Mouse (Mus musculus): ENCODE measurements around the gene Suclg1. TPM values are rescaled to one million over a fixed set of nuclear protein-coding genes. Genes with fewer than 3 reads are reported as not detected.
A peak's percentile ranks its signal among the peaks of the same experiment; 100 is the strongest.

Gene Suclg1
- polyA plus RNA-seq, 1 experiment = 147 TPM

DNA sequence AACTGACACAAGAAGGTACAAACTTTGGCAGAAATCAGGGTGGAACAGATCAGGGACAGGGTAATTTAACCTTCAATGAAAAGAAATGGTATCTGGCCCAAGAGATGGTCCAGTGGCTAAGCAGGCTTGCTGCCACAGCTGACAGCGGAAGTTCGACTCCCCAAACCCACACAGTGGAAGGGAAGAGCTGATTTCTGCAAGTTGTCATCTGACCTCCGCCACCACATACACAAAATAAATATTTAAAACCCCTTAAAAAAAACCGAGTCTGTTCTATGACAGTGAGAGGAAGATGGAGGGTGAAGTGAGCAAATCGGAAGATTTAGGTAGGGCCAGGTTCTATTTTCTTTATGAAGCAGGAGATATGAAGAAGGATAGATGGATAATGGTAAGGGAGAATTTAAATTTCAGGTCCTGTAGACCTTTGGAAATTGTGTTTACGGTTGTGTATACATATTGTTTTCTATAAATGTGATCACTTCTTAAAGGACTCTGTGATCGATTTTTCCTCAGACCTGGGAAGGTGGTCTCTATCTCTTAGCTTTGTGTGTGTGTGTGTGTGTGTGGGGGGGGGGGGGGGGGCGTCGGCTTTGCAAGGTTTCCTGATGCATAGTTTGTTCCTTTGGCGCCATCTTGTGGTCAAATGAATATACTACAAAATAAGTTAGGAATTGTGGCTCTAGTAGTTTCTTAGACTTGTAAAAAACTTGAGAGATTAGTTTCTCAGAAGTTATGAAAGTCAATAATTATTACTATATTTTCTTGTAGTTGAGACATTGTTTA, 20.6 kb upstream of the Suclg1 start:
- peak overlapping the region; percentile 13 for H3K4me2 ChIP-seq (ENCODE audit: low read depth)
- TF ChIP-seq MYOD1 (IDR thresholded peaks at IDR 0.05; ENCODE audit: control insufficient read depth in 1 of 3, insufficient read length in 2 of 3, low read depth in 2 of 3) (no peak), REST (IDR thresholded peaks at IDR 0.05; ENCODE audit: insufficient read depth, insufficient read length) (no peak), TCF3 (IDR thresholded peaks at IDR 0.05; ENCODE audit: insufficient read length, low read depth) (no peak), TCF12 (IDR thresholded peaks at IDR 0.05; ENCODE audit: insufficient read depth, poor library complexity, severe bottlenecking) (no peak), MAX (IDR thresholded peaks at IDR 0.05; ENCODE audit: low read depth) (no peak), POLR2A (IDR thresholded peaks at IDR 0.05; ENCODE audit: insufficient read length, low read depth) (no peak)
- H3K79me2 ChIP-seq (ENCODE audit: control insufficient read depth, insufficient read depth) = no peaks in the 10 kb centered on the region
- H3K4me3 ChIP-seq = no peak overlapping the region
- H3K27me3 ChIP-seq (ENCODE audit: control insufficient read depth, insufficient read depth, insufficient read length) = no peaks in the 10 kb centered on the region
- H3K36me3 ChIP-seq (ENCODE audit: control insufficient read depth, insufficient read depth) = no peaks in the 10 kb centered on the region
- no peak overlapping the region for H3ac ChIP-seq (ENCODE audit: control insufficient read depth, insufficient read length)

DNA sequence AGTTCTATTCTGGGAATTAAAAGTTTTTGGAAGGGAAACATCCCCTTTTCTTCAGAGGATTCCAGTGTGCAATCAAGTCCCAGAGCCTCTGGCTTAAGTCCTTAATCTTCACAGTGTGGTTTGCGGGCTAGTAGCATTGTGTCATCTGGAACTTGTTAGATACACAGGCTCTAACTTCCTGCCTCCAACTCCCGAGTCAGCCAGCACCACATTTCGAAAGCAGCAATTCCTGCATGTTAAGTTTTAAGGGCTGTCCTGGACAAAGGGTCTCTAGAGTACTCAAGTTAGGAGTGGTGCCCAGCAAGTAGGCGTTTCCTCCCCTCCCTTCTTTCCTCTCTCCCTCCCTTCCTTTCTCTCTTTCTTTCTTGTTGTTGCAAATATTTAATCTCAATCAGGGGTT, 19.8 kb upstream of the Suclg1 start:
- H3K36me3 ChIP-seq (ENCODE audit: control insufficient read depth, insufficient read depth) = no peaks in the 10 kb centered on the region
- no peak overlapping the region for H3ac ChIP-seq (ENCODE audit: control insufficient read depth, insufficient read length)
- H3K4me2 ChIP-seq (ENCODE audit: low read depth) = peak overlapping the region; percentile 55
- no peaks in the 10 kb centered on the region for H3K79me2 ChIP-seq (ENCODE audit: control insufficient read depth, insufficient read depth)
- H3K4me3 ChIP-seq = no peak overlapping the region
- no peak for TF ChIP-seq POLR2A (IDR thresholded peaks at IDR 0.05; ENCODE audit: insufficient read length, low read depth)
- TF ChIP-seq E2F4 (IDR thresholded peaks at IDR 0.05; ENCODE audit: insufficient read depth) = no peak
- no peak for TF ChIP-seq USF1 (IDR thresholded peaks at IDR 0.05; ENCODE audit: low read depth)
- H3K27me3 ChIP-seq (ENCODE audit: control insufficient read depth, insufficient read depth, insufficient read length) = no peaks in the 10 kb centered on the region

DNA sequence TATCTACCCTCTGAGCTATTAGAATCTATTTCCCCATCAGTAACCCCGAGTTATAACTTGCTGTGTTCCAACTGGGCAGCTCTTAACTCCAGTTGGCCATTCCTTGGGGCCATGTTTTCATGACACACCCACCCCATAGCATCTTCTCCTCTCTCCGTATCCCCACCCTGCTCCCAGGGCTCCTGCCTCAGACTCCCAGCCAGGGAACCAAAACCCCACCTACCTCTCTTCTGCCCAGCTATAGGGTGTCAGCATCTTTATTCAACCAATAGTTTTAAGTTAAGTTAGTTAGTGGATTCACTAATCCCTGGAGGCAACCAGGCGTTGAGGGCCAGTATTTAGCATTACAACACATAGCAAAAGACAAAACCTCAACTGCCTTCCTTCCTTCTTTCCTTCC, 19.3 kb upstream of the Suclg1 start:
- Histone ChIP-seq H3K27me3 (ENCODE audit: control insufficient read depth, insufficient read depth, insufficient read length) (no peaks in the 10 kb centered on the region), H3K79me2 (ENCODE audit: control insufficient read depth, insufficient read depth) (no peaks in the 10 kb centered on the region), H3K36me3 (ENCODE audit: control insufficient read depth, insufficient read depth) (no peaks in the 10 kb centered on the region), H3K4me2 (ENCODE audit: low read depth) (no peak overlapping the region), H3K4me3 (no peak overlapping the region), H3ac (ENCODE audit: control insufficient read depth, insufficient read length) (no peak overlapping the region)
- no peak for TF ChIP-seq POLR2A (IDR thresholded peaks at IDR 0.05; ENCODE audit: insufficient read length, low read depth)
- TF ChIP-seq USF1 (IDR thresholded peaks at IDR 0.05; ENCODE audit: low read depth) = no peak
- no peak for TF ChIP-seq MYOD1 (IDR thresholded peaks at IDR 0.05; ENCODE audit: control insufficient read depth in 1 of 3, insufficient read length in 2 of 3, low read depth in 2 of 3)
- TF ChIP-seq TCF3 (IDR thresholded peaks at IDR 0.05; ENCODE audit: insufficient read length, low read depth) = no peak
- TF ChIP-seq MAX (IDR thresholded peaks at IDR 0.05; ENCODE audit: low read depth) = no peak
- no peak for TF ChIP-seq SRF (IDR thresholded peaks at IDR 0.05; ENCODE audit: control insufficient read depth, insufficient read length, low read depth)
- no peak for TF ChIP-seq MYOG (IDR thresholded peaks at IDR 0.05; ENCODE audit: control insufficient read depth in 1 of 3, insufficient read depth in 1 of 3, insufficient read length in 2 of 3, low read depth in 2 of 3)
- TF ChIP-seq REST (IDR thresholded peaks at IDR 0.05; ENCODE audit: insufficient read depth, insufficient read length) = no peak
- no peak for TF ChIP-seq E2F4 (IDR thresholded peaks at IDR 0.05; ENCODE audit: insufficient read depth)
- TF ChIP-seq POLR2AphosphoS2 (IDR thresholded peaks at IDR 0.05; ENCODE audit: insufficient read length, low read depth) = no peak
- TF ChIP-seq TCF12 (IDR thresholded peaks at IDR 0.05; ENCODE audit: insufficient read depth, poor library complexity, severe bottlenecking) = no peak
- TF ChIP-seq CEBPB (IDR thresholded peaks at IDR 0.05; ENCODE audit: insufficient read depth, poor library complexity, severe bottlenecking) = no peak

DNA sequence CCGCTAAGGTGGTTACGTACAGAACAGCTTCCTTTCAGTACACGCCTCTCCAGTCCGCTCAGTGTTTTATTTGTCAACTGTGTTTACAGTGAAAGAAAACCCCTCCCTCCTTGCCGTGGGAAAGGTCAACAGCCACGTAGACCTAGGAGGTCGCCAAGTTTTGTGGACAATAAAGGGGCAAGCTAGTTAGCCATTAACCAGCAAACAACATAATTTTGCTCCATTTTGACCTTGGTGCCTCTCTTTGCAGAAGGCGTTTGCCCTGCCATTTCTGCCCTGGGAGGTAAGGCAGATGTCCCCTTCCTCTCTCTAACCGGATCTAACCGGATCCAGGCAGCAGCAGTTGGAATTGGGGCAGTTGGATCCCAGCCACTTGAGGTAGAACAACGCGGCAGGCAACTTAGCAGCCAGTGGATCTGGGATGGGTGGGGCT, 16.0 kb upstream of the Suclg1 start:
- no peak overlapping the region for H3ac ChIP-seq (ENCODE audit: control insufficient read depth, insufficient read length)
- no peaks in the 10 kb centered on the region for H3K27me3 ChIP-seq (ENCODE audit: control insufficient read depth, insufficient read depth, insufficient read length)
- TF ChIP-seq TCF12 (IDR thresholded peaks at IDR 0.05; ENCODE audit: insufficient read depth, poor library complexity, severe bottlenecking) = no peak
- no peak for TF ChIP-seq SRF (IDR thresholded peaks at IDR 0.05; ENCODE audit: control insufficient read depth, insufficient read length, low read depth)
- no peak for TF ChIP-seq POLR2A (IDR thresholded peaks at IDR 0.05; ENCODE audit: insufficient read length, low read depth)
- no peak for TF ChIP-seq MAX (IDR thresholded peaks at IDR 0.05; ENCODE audit: low read depth)
- no peak for TF ChIP-seq E2F4 (IDR thresholded peaks at IDR 0.05; ENCODE audit: insufficient read depth)
- H3K4me3 ChIP-seq = no peak overlapping the region
- no peak overlapping the region for H3K4me2 ChIP-seq (ENCODE audit: low read depth)
- no peaks in the 10 kb centered on the region for H3K79me2 ChIP-seq (ENCODE audit: control insufficient read depth, insufficient read depth)
- no peaks in the 10 kb centered on the region for H3K36me3 ChIP-seq (ENCODE audit: control insufficient read depth, insufficient read depth)

DNA sequence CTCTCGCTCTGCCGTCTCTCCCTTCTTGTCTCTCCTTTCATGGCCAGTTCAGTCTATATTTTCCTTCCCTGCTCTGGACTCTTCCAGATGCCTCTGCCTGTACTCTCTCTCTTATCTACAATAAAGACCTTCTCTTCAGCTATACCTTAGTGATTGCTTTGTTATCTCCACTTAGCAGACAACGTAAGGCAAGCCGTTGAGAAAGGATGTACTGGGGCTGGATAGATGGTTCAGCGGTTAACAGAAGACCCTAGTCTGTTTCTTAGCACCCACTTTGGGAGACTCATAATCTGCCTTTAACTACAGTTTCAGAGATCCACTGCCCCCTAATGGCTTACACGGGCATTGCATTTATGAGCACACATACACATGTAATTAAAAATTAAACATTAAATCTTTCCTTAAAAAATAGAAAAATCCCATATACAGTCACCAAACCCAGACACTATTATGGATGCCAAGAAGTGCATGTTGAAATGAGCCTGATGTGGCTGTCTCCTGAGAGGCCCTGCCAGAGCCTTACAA, 14.9 kb upstream of the Suclg1 start:
- Histone ChIP-seq H3K4me2 (ENCODE audit: low read depth) (no peak overlapping the region), H3K4me3 (no peak overlapping the region), H3ac (ENCODE audit: control insufficient read depth, insufficient read length) (no peak overlapping the region), H3K36me3 (ENCODE audit: control insufficient read depth, insufficient read depth) (no peaks in the 10 kb centered on the region), H3K27me3 (ENCODE audit: control insufficient read depth, insufficient read depth, insufficient read length) (no peaks in the 10 kb centered on the region), H3K79me2 (ENCODE audit: control insufficient read depth, insufficient read depth) (no peaks in the 10 kb centered on the region)
- TF ChIP-seq MYOD1 (IDR thresholded peaks at IDR 0.05; ENCODE audit: control insufficient read depth in 1 of 3, insufficient read length in 2 of 3, low read depth in 2 of 3) (no peak), E2F4 (IDR thresholded peaks at IDR 0.05; ENCODE audit: insufficient read depth) (no peak), MYOG (IDR thresholded peaks at IDR 0.05; ENCODE audit: control insufficient read depth in 1 of 3, insufficient read depth in 1 of 3, insufficient read length in 2 of 3, low read depth in 2 of 3) (no peak), USF1 (IDR thresholded peaks at IDR 0.05; ENCODE audit: low read depth) (no peak), POLR2A (IDR thresholded peaks at IDR 0.05; ENCODE audit: insufficient read length, low read depth) (no peak), MAX (IDR thresholded peaks at IDR 0.05; ENCODE audit: low read depth) (no peak), SRF (IDR thresholded peaks at IDR 0.05; ENCODE audit: control insufficient read depth, insufficient read length, low read depth) (no peak), CEBPB (IDR thresholded peaks at IDR 0.05; ENCODE audit: insufficient read depth, poor library complexity, severe bottlenecking) (no peak), REST (IDR thresholded peaks at IDR 0.05; ENCODE audit: insufficient read depth, insufficient read length) (no peak)
